Mouse (Mus musculus) testis, postnatal 10 days (tissue): Measurements from ENCODE around the gene Fosb.

Experiments used
- DNase-seq: peaks from one replicate; pipeline ENCODE4 v3.0.0; 2021; ENCODE audit warnings: low spot score

Gene Fosb

GRCm38 (mm10) chr7:19306819-19307738 lies 2.8 kb downstream of the Fosb start:
- DNase-seq = no peak

GRCm38 (mm10) chr7:19305796-19306765 lies 3.8 kb downstream of the Fosb start:
- no peak for DNase-seq

GRCm38 (mm10) chr7:19305413-19305735 lies 4.5 kb downstream of the Fosb start:
- DNase-seq = no peak

- no peak for DNase-seq
Observed at GRCm38 (mm10) chr7:19304501-19305412, 5.1 kb downstream of the Fosb start.

GRCm38 (mm10) chr7:19303770-19304169 lies 6.1 kb downstream of the Fosb start:
- DNase-seq = peak; percentile 89

- DNase-seq = no peak
Observed at GRCm38 (mm10) chr7:19303046-19303305, 6.9 kb downstream of the Fosb start.

GRCm38 (mm10) chr7:19302264-19303045 lies 7.4 kb downstream of the Fosb start:
- no peak for DNase-seq

GRCm38 (mm10) chr7:19301461-19302263 lies 8.2 kb downstream of the Fosb start:
- no peak for DNase-seq

- peak; percentile 91 for DNase-seq
Observed at GRCm38 (mm10) chr7:19300501-19301421, 9.1 kb downstream of the Fosb start.

- peak; percentile 73 for DNase-seq
Observed at GRCm38 (mm10) chr7:19299194-19299593, 10.7 kb downstream of the Fosb start.

GRCm38 (mm10) chr7:19297794-19298193 lies 12.1 kb downstream of the Fosb start:
- DNase-seq = no peak

- no peak for DNase-seq
Observed at GRCm38 (mm10) chr7:19297034-19297433, 12.8 kb downstream of the Fosb start.

- DNase-seq = peak; percentile 99
Observed at GRCm38 (mm10) chr7:19295503-19296185, 14.2 kb downstream of the Fosb start.

- peak; percentile 73 for DNase-seq
Observed at GRCm38 (mm10) chr7:19290969-19291596, 18.8 kb downstream of the Fosb start.

GRCm38 (mm10) chr7:19284763-19285162 lies 25.1 kb downstream of the Fosb start:
- DNase-seq = peak; percentile 82

- no peak for DNase-seq
Observed at GRCm38 (mm10) chr7:19283406-19283804, 26.4 kb downstream of the Fosb start.

GRCm38 (mm10) chr7:19282791-19283405 lies 27.0 kb downstream of the Fosb start:
- peak; percentile 86 for DNase-seq

- peak; percentile 86 for DNase-seq
Observed at GRCm38 (mm10) chr7:19282385-19282784, 27.5 kb downstream of the Fosb start, which contains the start of gene Rtn2. Rtn2 (plus strand) TSS chr7:19282624.
